Comparison of ENCODE assay signal across 13 mouse cellular contexts in genomic region chr19:58451323-58451722, GRCm38 (mm10). TPM values are rescaled to one million over a fixed set of nuclear protein-coding genes. Genes with fewer than 3 reads are reported as not detected.
A peak's percentile ranks its signal among the peaks of the same experiment; 100 is the strongest.
DNase-seq lines count a peak whose midpoint lies in the region; ATAC-seq and TF ChIP-seq lines count a peak whose summit lies in the region.
"Had no signal": no experiment of that assay in that cellular context is flagged by ENCODE, and none has a peak within 500 bp of the region (broad histone marks: within the 10 kb centered on the region; RNA-seq: fewer than 3 reads in every experiment).

No protein-coding gene starts in this region.

- no peak for TF ChIP-seq RAD21 in CH12.LX (IDR thresholded peaks at IDR 0.05; ENCODE audit: low read depth, low read length)

- intact Hi-C loops in heart, postnatal 36 days (cut with DNase I): no loop called here

- no peak for DNase-seq in CH12.LX (ENCODE audit: extremely low read depth)
- no peak for DNase-seq in liver, embryonic 11.5 days (ENCODE audit: low spot score)
- DNase-seq in cerebellum, adult 18-20 months: no peak
- no peak for DNase-seq in heart, postnatal 36 days
- DNase-seq: gastrocnemius, adult 2 months; kidney, adult 11 months had no signal

- H3K27me3 ChIP-seq in intestine, embryonic 15.5 days (replicated peaks): peaks cover 26% of the 10 kb centered on the region
- peaks cover 7% of the 10 kb centered on the region for H3K27me3 ChIP-seq in intestine, embryonic 16.5 days (replicated peaks; ENCODE audit: control insufficient read depth, insufficient read depth, low read length)
- peaks cover 7% of the 10 kb centered on the region for H3K27me3 ChIP-seq in CH12.LX (replicated peaks)
- H3K27me3 ChIP-seq in hindbrain, embryonic 13.5 days: 0 out of 2 replicates have a peak, but pooled peaks cover 3% of the 10 kb centered on the region
- H3K27me3 ChIP-seq in neural tube, embryonic 12.5 days (replicated peaks): no peaks in the 10 kb centered on the region
- peaks cover 46% of the 10 kb centered on the region for H3K27me3 ChIP-seq in liver, embryonic 11.5 days (replicated peaks; ENCODE audit: control insufficient read depth, insufficient read depth, low read length)

- H3K4me2 ChIP-seq in intestine, embryonic 15.5 days (replicated peaks): 0 out of 2 replicates have a peak overlapping the region, but pooled peaks have one; percentile 1
- H3K4me2 ChIP-seq in intestine, embryonic 16.5 days (ENCODE audit: low read depth, low read length): no peak overlapping the region
- H3K4me2 ChIP-seq in CH12.LX (ENCODE audit: insufficient read depth, low read depth, poor library complexity, severe bottlenecking): no peak overlapping the region
- peak overlapping the region; percentile 93 for H3K4me2 ChIP-seq in hindbrain, embryonic 13.5 days
- H3K4me2 ChIP-seq in neural tube, embryonic 12.5 days (replicated peaks): peak overlapping the region; percentile 92
- H3K4me2 ChIP-seq in liver, embryonic 11.5 days: no peak overlapping the region
- H3K4me2 ChIP-seq: lung, embryonic 14.5 days had no signal

- no peaks in the 10 kb centered on the region for H3K36me3 ChIP-seq in intestine, embryonic 15.5 days
- no peaks in the 10 kb centered on the region for H3K36me3 ChIP-seq in intestine, embryonic 16.5 days (ENCODE audit: control insufficient read depth, insufficient read depth, low read length)
- H3K36me3 ChIP-seq in CH12.LX (replicated peaks in 1 of 2; ENCODE audit: control insufficient read depth in 1 of 2, insufficient read depth in 1 of 2, low read length in 1 of 2): no peaks in the 10 kb centered on the region
- H3K36me3 ChIP-seq in hindbrain, embryonic 13.5 days: peaks cover 11% of the 10 kb centered on the region
- H3K36me3 ChIP-seq in neural tube, embryonic 12.5 days: 0 out of 2 replicates have a peak, but pooled peaks cover 4% of the 10 kb centered on the region
- H3K36me3 ChIP-seq in liver, embryonic 11.5 days (ENCODE audit: control insufficient read depth, insufficient read depth, low read length): 0 out of 2 replicates have a peak, but pooled peaks cover 2% of the 10 kb centered on the region
- H3K36me3 ChIP-seq: heart, embryonic 10.5 days had no signal

- H3K4me3 ChIP-seq in intestine, embryonic 15.5 days (replicated peaks): no peak overlapping the region
- no peak overlapping the region for H3K4me3 ChIP-seq in intestine, embryonic 16.5 days (ENCODE audit: low read length)
- H3K4me3 ChIP-seq in CH12.LX (replicated peaks in 1 of 3; ENCODE audit: low read depth in 2 of 3, low read length in 2 of 3, poor library complexity in 1 of 3): no peak overlapping the region
- H3K4me3 ChIP-seq in hindbrain, embryonic 13.5 days: peak overlapping the region; percentile 59
- H3K4me3 ChIP-seq in neural tube, embryonic 12.5 days: no peak overlapping the region
- H3K4me3 ChIP-seq in liver, embryonic 11.5 days (ENCODE audit: low read depth, low read length): no peak overlapping the region
- H3K4me3 ChIP-seq: gastrocnemius, adult 2 months; heart, embryonic 10.5 days; megakaryocyte, embryonic 14.5 days had no signal

- no peak for TF ChIP-seq EP300 in CH12.LX (IDR thresholded peaks at IDR 0.05; ENCODE audit: low read length)

- H3K9me3 ChIP-seq in intestine, embryonic 15.5 days: no peaks in the 10 kb centered on the region
- no peaks in the 10 kb centered on the region for H3K9me3 ChIP-seq in intestine, embryonic 16.5 days (ENCODE audit: control insufficient read depth, low read length)
- peaks cover 22% of the 10 kb centered on the region for H3K9me3 ChIP-seq in CH12.LX (replicated peaks; ENCODE audit: low read length)
- no peaks in the 10 kb centered on the region for H3K9me3 ChIP-seq in hindbrain, embryonic 13.5 days
- H3K9me3 ChIP-seq in neural tube, embryonic 12.5 days: no peaks in the 10 kb centered on the region
- no peaks in the 10 kb centered on the region for H3K9me3 ChIP-seq in liver, embryonic 11.5 days (ENCODE audit: control insufficient read depth, low read length)
- H3K9me3 ChIP-seq: heart, embryonic 10.5 days had no signal

- no peak for TF ChIP-seq CTCF in CH12.LX (conservative IDR thresholded peaks at IDR 0.05 in 1 of 2, IDR thresholded peaks at IDR 0.05 in 1 of 2; ENCODE audit: low read depth in 2 of 2, low read length in 2 of 2)

- 46% methylated on average over 6 of the region's 6 CpGs for WGBS in intestine, embryonic 15.5 days
- WGBS in intestine, embryonic 16.5 days: 53% methylated on average over 6 of the region's 6 CpGs
- WGBS in hindbrain, embryonic 13.5 days: 54% methylated on average over 6 of the region's 6 CpGs
- 57% methylated on average over 6 of the region's 6 CpGs for WGBS in neural tube, embryonic 12.5 days
- 50% methylated on average over 6 of the region's 6 CpGs for WGBS in liver, embryonic 11.5 days

- no peak overlapping the region for H3K27ac ChIP-seq in intestine, embryonic 15.5 days
- no peak overlapping the region for H3K27ac ChIP-seq in intestine, embryonic 16.5 days (ENCODE audit: low read length)
- H3K27ac ChIP-seq in CH12.LX (ENCODE audit: insufficient read depth, low read depth): no peak overlapping the region
- H3K27ac ChIP-seq in hindbrain, embryonic 13.5 days: peak overlapping the region; percentile 62
- H3K27ac ChIP-seq in neural tube, embryonic 12.5 days: no peak overlapping the region
- H3K27ac ChIP-seq in liver, embryonic 11.5 days (ENCODE audit: low read depth, low read length): no peak overlapping the region
- H3K27ac ChIP-seq: gastrocnemius, adult 2 months; heart, embryonic 10.5 days had no signal

- ATAC-seq in intestine, embryonic 15.5 days: no peak
- ATAC-seq in intestine, embryonic 16.5 days: no peak
- ATAC-seq in hindbrain, embryonic 13.5 days (ENCODE audit: low FRiP score): no peak
- ATAC-seq in neural tube, embryonic 12.5 days (ENCODE audit: low FRiP score, low read depth): no peak
- ATAC-seq in liver, embryonic 11.5 days (replicated peaks; ENCODE audit: low FRiP score): no peak

- in situ Hi-C loops in CH12.LX (cut with MboI; ENCODE audit: low pct_ligation_motif_present, low pct_unique_long_range_greater_than_20kb, low sequenced_read_pairs): loop anchor here (25.0 kb wide), 1 partner anchor 389 kb away; no protein-coding TSS in a partner anchor

- H3K4me1 ChIP-seq in intestine, embryonic 15.5 days (replicated peaks): peaks cover 16% of the 10 kb centered on the region
- H3K4me1 ChIP-seq in intestine, embryonic 16.5 days (ENCODE audit: control insufficient read depth, insufficient read depth, low read length): peaks cover 18% of the 10 kb centered on the region; the same call in 1 of the 2 replicates
- 0 out of 4 replicates have a peak, but pooled peaks cover 0 to 5% of the 10 kb centered on the region in 2 experiments for H3K4me1 ChIP-seq in CH12.LX (ENCODE audit: control insufficient read depth in 1 of 2, insufficient read depth in 2 of 2)
- peaks cover 73% of the 10 kb centered on the region for H3K4me1 ChIP-seq in hindbrain, embryonic 13.5 days (replicated peaks)
- H3K4me1 ChIP-seq in neural tube, embryonic 12.5 days: peaks cover 51% of the 10 kb centered on the region
- peaks cover 3% of the 10 kb centered on the region; the same call in 1 of the 2 replicates for H3K4me1 ChIP-seq in liver, embryonic 11.5 days (replicated peaks; ENCODE audit: control insufficient read depth, insufficient read depth, low read length)

- H3K79me2 ChIP-seq in CH12.LX (replicated peaks; ENCODE audit: control insufficient read depth, extremely low read depth, insufficient read depth, poor library complexity, severe bottlenecking): no peaks in the 10 kb centered on the region

- no peak overlapping the region for H3K9ac ChIP-seq in intestine, embryonic 15.5 days
- no peak overlapping the region for H3K9ac ChIP-seq in intestine, embryonic 16.5 days (ENCODE audit: low read depth, low read length)
- H3K9ac ChIP-seq in CH12.LX (ENCODE audit: insufficient read depth, low read depth): no peak overlapping the region
- peak overlapping the region; percentile 81 for H3K9ac ChIP-seq in hindbrain, embryonic 13.5 days
- no peak overlapping the region for H3K9ac ChIP-seq in neural tube, embryonic 12.5 days
- H3K9ac ChIP-seq in liver, embryonic 11.5 days (ENCODE audit: low read depth, low read length): no peak overlapping the region
- H3K9ac ChIP-seq: lung, embryonic 14.5 days had no signal

- dilution Hi-C loops in CH12.LX (cut with MboI; ENCODE audit: extremely low pct_ligation_motif_present, extremely low pct_unique_long_range_greater_than_20kb, low sequenced_read_pairs): no loop called here

- TF ChIP-seq POLR2A in CH12.LX (IDR thresholded peaks at IDR 0.05; ENCODE audit: low read depth, low read length): no peak

TF ChIP-seq in CH12.LX, 34 proteins besides CTCF, POLR2A, EP300 and RAD21:
- no peak for TF ChIP-seq POLR2AphosphoS2 (IDR thresholded peaks at IDR 0.05; ENCODE audit: low read depth, low read length)
- TF ChIP-seq MYC (IDR thresholded peaks at IDR 0.05; ENCODE audit: low read depth, low read length): no peak
- TF ChIP-seq NELFE (IDR thresholded peaks at IDR 0.05; ENCODE audit: low read depth, low read length): no peak
- TF ChIP-seq TBP (conservative IDR thresholded peaks at IDR 0.05; ENCODE audit: low read depth, low read length): no peak
- TF ChIP-seq IRF4 (IDR thresholded peaks at IDR 0.05; ENCODE audit: low read depth, low read length): no peak
- TF ChIP-seq ZNF384 (IDR thresholded peaks at IDR 0.05; ENCODE audit: low read depth, low read length): 0 out of 2 replicates have a peak, but pooled peaks have one; percentile 16

RNA-seq across cellular contexts. Expression of gene Gfra1, which starts 4.4 kb away (rescaled TPM):
- polyA plus RNA-seq in intestine, embryonic 15.5 days (2015; fragmentation: Nextera tagmentation; extraction: Ambion mirVana): 20.6 and 22.3 TPM in 2 replicates
- polyA plus RNA-seq in intestine, embryonic 16.5 days (2015; fragmentation: Nextera tagmentation; extraction: Ambion mirVana): 12.9 and 13.3 TPM in 2 replicates
- not detected in 2 replicates for total RNA-seq in CH12.LX (2012; rRNA removed)
- total RNA-seq in CH12.LX (2014; rRNA removed): not detected in 2 replicates
- not detected in 2 replicates for polyA plus RNA-seq in CH12.LX (2012; ENCODE audit: insufficient read length, low read depth)
- 65.7 and 67.6 TPM in 2 replicates for polyA plus RNA-seq in hindbrain, embryonic 13.5 days (2015; fragmentation: Nextera tagmentation; extraction: Ambion mirVana)
- 62.1 and 76.4 TPM in 2 replicates for polyA plus RNA-seq in neural tube, embryonic 12.5 days (2016; fragmentation: Nextera tagmentation; extraction: Ambion mirVana)
- 10.7 and 11.4 TPM in 2 replicates for polyA plus RNA-seq in liver, embryonic 11.5 days (2014; fragmentation: Nextera tagmentation; extraction: Ambion mirVana)
- total RNA-seq in heart, postnatal 36 days (2021): 1 to 10 TPM; 3.6 to 4.7 TPM

Comparison
In these comparisons a context has a peak if more than half of its experiments do, and no peak if none do; other contexts are left out.
1. H3K4me2 ChIP-seq: peak in intestine, embryonic 15.5 days (single experiment), hindbrain, embryonic 13.5 days (single experiment) and neural tube, embryonic 12.5 days (single experiment); none in intestine, embryonic 16.5 days (single experiment), CH12.LX (single experiment) and liver, embryonic 11.5 days (single experiment).
2. RNA of gene Gfra1, which starts 4.4 kb away (polyA plus RNA-seq): 62.1 to 76.4 TPM in neural tube, embryonic 12.5 days, 65.7 to 67.6 TPM in hindbrain, embryonic 13.5 days, 20.6 to 22.3 TPM in intestine, embryonic 15.5 days, 12.9 to 13.3 TPM in intestine, embryonic 16.5 days and 10.7 to 11.4 TPM in liver, embryonic 11.5 days; not detected in CH12.LX; every median in the first group is over 10 times any median in the second.